Mouse (Mus musculus) neural tube, embryonic 14.5 days (tissue): ENCODE results near the gene Ppp1r14b. TPM values are rescaled to one million over a fixed set of nuclear protein-coding genes. Genes with fewer than 3 reads are reported as not detected.

Experiments
- ATAC-seq: fragments of 200-750 bp; cut with Nextera tagmentation; 2 replicates; pipeline ENCODE4 v1.8.0; 2017; ENCODE audit warnings: low read depth, mild to moderate bottlenecking, moderate TSS enrichment, moderate library complexity
- H3K27ac ChIP-seq: fragments of 300-500 bp; sonication (generic); 2 replicates; pipeline ENCODE4 v1.5.1; 2014; ENCODE audit warnings: low read depth, mild to moderate bottlenecking, control low read depth, low read length, moderate library complexity, mixed read lengths
- H3K27me3 ChIP-seq: fragments of 300-500 bp; sonication (generic); 2 replicates; pipeline ENCODE4 v1.6.1; 2014; ENCODE audit warnings: low read length; ENCODE audit not compliant: control insufficient read depth, insufficient read depth
- H3K36me3 ChIP-seq: fragments of 300-500 bp; sonication (generic); 2 replicates; pipeline ENCODE4 v1.6.1; 2014; ENCODE audit warnings: low read length, mixed read lengths; ENCODE audit not compliant: control insufficient read depth, insufficient read depth
- H3K4me1 ChIP-seq: fragments of 300-500 bp; sonication (generic); 2 replicates; pipeline ENCODE4 v1.6.1; 2014; ENCODE audit warnings: low read length; ENCODE audit not compliant: control insufficient read depth, insufficient read depth
- H3K4me2 ChIP-seq: fragments of 300-500 bp; sonication (generic); 2 replicates; pipeline ENCODE4 v1.6.1; 2014; ENCODE audit warnings: mild to moderate bottlenecking, low read depth, low read length, control low read depth
- H3K4me3 ChIP-seq: fragments of 300-500 bp; sonication (generic); 2 replicates; pipeline ENCODE4 v1.5.1; 2014; ENCODE audit warnings: low read depth, low read length, control low read depth, mixed read lengths
- H3K9ac ChIP-seq: fragments of 300-500 bp; sonication (generic); replicated peaks from 2 replicates; pipeline ENCODE4 v1.6.1; 2014; ENCODE audit warnings: low read depth, mild to moderate bottlenecking, control low read depth, low read length, mixed read lengths
- H3K9me3 ChIP-seq: fragments of 300-500 bp; sonication (generic); 2 replicates; pipeline ENCODE4 v1.6.1; 2016; ENCODE audit warnings: low read length; ENCODE audit not compliant: control insufficient read depth
- WGBS: fragments of 180-500 bp; shearing (Covaris S2); extraction: QIAGEN DNeasy Blood & Tissue Kit; methylation state at CpG from one replicate; pipeline ENCODE4 v1.1.7; 2014; 5-methylcytosine and 5-hydroxymethylcytosine counted together
- polyA plus RNA-seq: library from polyadenylated mRNA; unstranded; fragments of >200 nt; fragmentation: Nextera tagmentation; extraction: Ambion mirVana; gene quantifications from 2 replicates; pipeline ENCODE4 v1.2.1, GENCODE M21; 2014

The Ppp1r14b gene
- polyA plus RNA-seq, 1 experiment from 2014 or later = 140 TPM

- H3K9me3 ChIP-seq = no peaks in the 10 kb centered on the region
- peaks cover 24% of the 10 kb centered on the region for H3K36me3 ChIP-seq
- no peak overlapping the region for H3K9ac ChIP-seq
- no peak overlapping the region for H3K4me2 ChIP-seq
- H3K27ac ChIP-seq = no peak overlapping the region
- no peak overlapping the region for H3K4me3 ChIP-seq
- WGBS = 83% methylated on average over 12 of the region's 12 CpGs
- H3K27me3 ChIP-seq = no peaks in the 10 kb centered on the region
- no peaks in the 10 kb centered on the region for H3K4me1 ChIP-seq
- ATAC-seq = no peak
These were observed 43.0 kb downstream of the Ppp1r14b start for GRCm38 (mm10) chr19:7017541-7018457.

- 92% methylated on average over 11 of the region's 11 CpGs for WGBS
These were observed 43.8 kb downstream of the Ppp1r14b start for GRCm38 (mm10) chr19:7018546-7018945.

GRCm38 (mm10) chr19:7019191-7019590 lies 44.4 kb downstream of the Ppp1r14b start, which contains the start of gene Fermt3:
Fermt3 (minus strand) TSS chr19:7019469.
- no peaks in the 10 kb centered on the region for H3K4me1 ChIP-seq
- no peak for ATAC-seq
- H3K27ac ChIP-seq = no peak within 1 kb of the TSS; the same call in 1 of the 2 replicates
- H3K4me2 ChIP-seq = no peak within 1 kb of the TSS
- 81% methylated on average over 5 of the region's 5 CpGs for whole genome bisulfite sequencing
- no peak within 1 kb of the TSS for H3K9ac ChIP-seq
- no peak within 1 kb of the TSS for H3K4me3 ChIP-seq
- H3K9me3 ChIP-seq = no peaks in the 10 kb centered on the region
- H3K36me3 ChIP-seq = peaks cover 36% of the 10 kb centered on the region
- H3K27me3 ChIP-seq = no peaks in the 10 kb centered on the region

More at GRCm38 (mm10) chr19:7018546-7018945, 43.8 kb downstream of the Ppp1r14b start:
- ATAC-seq = no peak
- Histone ChIP-seq H3K9me3 (no peaks in the 10 kb centered on the region), H3K27ac (no peak overlapping the region), H3K4me2 (no peak overlapping the region), H3K4me1 (no peaks in the 10 kb centered on the region), H3K36me3 (peaks cover 31% of the 10 kb centered on the region), H3K9ac (no peak overlapping the region), H3K27me3 (no peaks in the 10 kb centered on the region), H3K4me3 (no peak overlapping the region)

GRCm38 (mm10) chr19:7020224-7020641 lies 45.5 kb downstream of the Ppp1r14b start:
- WGBS = 45% methylated on average over 3 of the region's 3 CpGs
- Histone ChIP-seq H3K36me3 (peaks cover 47% of the 10 kb centered on the region), H3K9ac (no peak overlapping the region), H3K9me3 (no peaks in the 10 kb centered on the region), H3K27ac (no peak overlapping the region; the same call in 1 of the 2 replicates), H3K4me1 (no peaks in the 10 kb centered on the region), H3K4me3 (no peak overlapping the region), H3K27me3 (no peaks in the 10 kb centered on the region), H3K4me2 (no peak overlapping the region)
- no peak; the same call in 1 of the 2 replicates for ATAC-seq

Other genes with a start within 250 kb of the Ppp1r14b start
- 9.6 and 10.4 TPM in 2 replicates for gene Rps6ka4, start 134.3 kb upstream of the Ppp1r14b start, polyA plus RNA-seq
- gene Ccdc88b, start 116.8 kb upstream of the Ppp1r14b start, polyA plus RNA-seq = 0.32 TPM in 2 replicates
- 104 and 106 TPM in 2 replicates for gene Trmt112, start 65.3 kb upstream of the Ppp1r14b start, polyA plus RNA-seq
- 240 and 272 TPM in 2 replicates for gene Prdx5, start 64.9 kb upstream of the Ppp1r14b start, polyA plus RNA-seq
- 6.9 and 8.4 TPM in 2 replicates for gene Esrra, start 53.2 kb upstream of the Ppp1r14b start, polyA plus RNA-seq
- gene Catsperz, start 49.6 kb upstream of the Ppp1r14b start, polyA plus RNA-seq = 0.94 and 5.6 TPM in 2 replicates
- 9.4 and 9.9 TPM in 2 replicates for gene Kcnk4, start 40.5 kb upstream of the Ppp1r14b start, polyA plus RNA-seq
- gene Bad, start 33.1 kb upstream of the Ppp1r14b start, polyA plus RNA-seq = 87.4 and 87.8 TPM in 2 replicates
- 57.3 and 59.6 TPM in 2 replicates for gene Gpr137, start 32.5 kb upstream of the Ppp1r14b start, polyA plus RNA-seq
- gene Plcb3, start 1.5 kb downstream of the Ppp1r14b start, polyA plus RNA-seq = 7.6 and 17.6 TPM in 2 replicates
- 93.0 and 119 TPM in 2 replicates for gene Fkbp2, start 5.5 kb downstream of the Ppp1r14b start, polyA plus RNA-seq
- gene Vegfb, start 12.7 kb downstream of the Ppp1r14b start, polyA plus RNA-seq = 52.0 and 60.9 TPM in 2 replicates
- 23.7 and 28.5 TPM in 2 replicates for gene Dnajc4, start 17.6 kb downstream of the Ppp1r14b start, polyA plus RNA-seq
- 22.0 and 22.6 TPM in 2 replicates for gene Nudt22, start 21.1 kb downstream of the Ppp1r14b start, polyA plus RNA-seq
- gene Trpt1, start 21.2 kb downstream of the Ppp1r14b start, polyA plus RNA-seq = 22.2 and 29.8 TPM in 2 replicates
- 1.9 and 4.9 TPM in 2 replicates for gene Fermt3, start 44.5 kb downstream of the Ppp1r14b start, polyA plus RNA-seq
- gene Stip1, start 65.0 kb downstream of the Ppp1r14b start, polyA plus RNA-seq = 207 and 215 TPM in 2 replicates
- gene Macrod1, start 81.8 kb downstream of the Ppp1r14b start, polyA plus RNA-seq = 4.7 and 5.6 TPM in 2 replicates
- 11.0 and 13.3 TPM in 2 replicates for gene Flrt1, start 130.8 kb downstream of the Ppp1r14b start, polyA plus RNA-seq
- gene Otub1, start 231.3 kb downstream of the Ppp1r14b start, polyA plus RNA-seq = 240 and 255 TPM in 2 replicates
- gene Cox8a, start 242.6 kb downstream of the Ppp1r14b start, polyA plus RNA-seq = 1,130 and 1,330 TPM in 2 replicates